Mouse (Mus musculus) CD4-positive, CD25-positive, alpha-beta regulatory T cell, adult 9 weeks (primary cell): ENCODE data around the gene BC107364. TPM values are rescaled to one million over a fixed set of nuclear protein-coding genes. Genes with fewer than 3 reads are reported as not detected.

Experiments
- polyA plus RNA-seq: library from polyadenylated mRNA; unstranded; fragments of 100-300 nt; shearing (Covaris generic); gene quantifications from one replicate; pipeline ENCODE4 v1.2.1, GENCODE M21; 2017

The BC107364 gene
- not detected for polyA plus RNA-seq

GRCm38 (mm10) chr3:96452262-96452661, at the start of gene BC107364:
Gene BC107364 (minus strand): TSS chr3:96452306.

Other genes with a start within 250 kb of the BC107364 start
- 36.5 TPM for gene Bola1, start 232.6 kb downstream of the BC107364 start, polyA plus RNA-seq
- gene Hist2h2ab, start 232.4 kb downstream of the BC107364 start, polyA plus RNA-seq = not detected
- gene Hist2h2ac, start 231.4 kb downstream of the BC107364 start, polyA plus RNA-seq = 4.9 TPM
- 4.0 TPM for gene Hist2h2be, start 231.2 kb downstream of the BC107364 start, polyA plus RNA-seq
- gene Hist2h3c2, start 213.2 kb downstream of the BC107364 start, polyA plus RNA-seq = not detected
- gene Hist2h2aa2, start 212.0 kb downstream of the BC107364 start, polyA plus RNA-seq = 24.7 TPM
- not detected for gene Hist2h2aa1, start 206.8 kb downstream of the BC107364 start, polyA plus RNA-seq
- not detected for gene Hist2h3c1, start 205.6 kb downstream of the BC107364 start, polyA plus RNA-seq
- gene Hist2h4, start 189.0 kb downstream of the BC107364 start, polyA plus RNA-seq = 3.0 TPM
- gene Hist2h3b, start 183.7 kb downstream of the BC107364 start, polyA plus RNA-seq = not detected
- gene Hist2h2bb, start 182.6 kb downstream of the BC107364 start, polyA plus RNA-seq = 5.2 TPM
- gene Fcgr1, start 158.3 kb downstream of the BC107364 start, polyA plus RNA-seq = not detected
- gene Hfe2, start 72.9 kb upstream of the BC107364 start, polyA plus RNA-seq = not detected
- 1,390 TPM for gene Txnip, start 105.7 kb upstream of the BC107364 start, polyA plus RNA-seq
- 1.1 TPM for gene Gm16253, start 124.7 kb upstream of the BC107364 start, polyA plus RNA-seq
- gene Polr3gl, start 141.9 kb upstream of the BC107364 start, polyA plus RNA-seq = 37.8 TPM
- gene Ankrd34a, start 144.3 kb upstream of the BC107364 start, polyA plus RNA-seq = not detected
- gene Lix1l, start 148.8 kb upstream of the BC107364 start, polyA plus RNA-seq = 0.74 TPM
- gene Rbm8a, start 177.6 kb upstream of the BC107364 start, polyA plus RNA-seq = 331 TPM
- 92.9 TPM for gene Pex11b, start 183.1 kb upstream of the BC107364 start, polyA plus RNA-seq
- gene Gm42957, start 183.2 kb upstream of the BC107364 start, polyA plus RNA-seq = 0.12 TPM
- gene Itga10, start 193.3 kb upstream of the BC107364 start, polyA plus RNA-seq = 0.19 TPM
- 0.19 TPM for gene Ankrd35, start 217.8 kb upstream of the BC107364 start, polyA plus RNA-seq
- 24.3 TPM for gene Pias3, start 244.1 kb upstream of the BC107364 start, polyA plus RNA-seq